Mouse (Mus musculus): ENCODE data around the gene Gpi1. TPM values are rescaled to one million over a fixed set of nuclear protein-coding genes. Genes with fewer than 3 reads are reported as not detected.

The Gpi1 gene
- polyA plus RNA-seq (2012), result 2,929 and 3,365 TPM in 2 replicates

GRCm38 (mm10) chr7:34230116-34230515 is at the start of gene Gpi1:
Gene Gpi1 (minus strand): TSS chr7:34230336.

GRCm38 (mm10) chr7:34250738-34251137 is 20.6 kb upstream of the Gpi1 start, which contains the start of gene Gm6096:
Gene Gm6096 (plus strand): TSS chr7:34251038.

GRCm38 (mm10) chr7:34196132-34197128 is 33.7 kb downstream of the Gpi1 start, which contains the start of gene Pdcd2l:
Gene Pdcd2l (minus strand): TSS chr7:34196661.

GRCm38 (mm10) chr7:34169454-34169853 is 60.7 kb downstream of the Gpi1 start, which contains the start of gene Uba2:
Gene Uba2 (minus strand): TSS chr7:34169599.

Other genes with a start within 250 kb of the Gpi1 start
- not detected in 2 replicates for gene Scgb2b27, start 216.4 kb downstream of the Gpi1 start, polyA plus RNA-seq (2012)
- not detected in 2 replicates for gene Scgb1b27, start 208.9 kb downstream of the Gpi1 start, polyA plus RNA-seq (2012)
- not detected in 2 replicates for gene Scgb1b30, start 134.9 kb downstream of the Gpi1 start, polyA plus RNA-seq (2012)
- 0.64 and 0.73 TPM in 2 replicates for gene Wtip, start 97.1 kb downstream of the Gpi1 start, polyA plus RNA-seq (2012)
- 19.0 and 23.6 TPM in 2 replicates for gene Uba2, start 60.7 kb downstream of the Gpi1 start, polyA plus RNA-seq (2012)
- gene Pdcd2l, start 33.7 kb downstream of the Gpi1 start, polyA plus RNA-seq (2012), result 3.6 and 5.7 TPM in 2 replicates
- not detected in 2 replicates for gene Gm6096, start 20.7 kb upstream of the Gpi1 start, polyA plus RNA-seq (2012)
- 14.7 and 16.1 TPM in 2 replicates for gene 4931406P16Rik, start 83.2 kb upstream of the Gpi1 start, polyA plus RNA-seq (2012)
- 30.2 and 36.5 TPM in 2 replicates for gene Lsm14a, start 163.0 kb upstream of the Gpi1 start, polyA plus RNA-seq (2012)